Mouse (Mus musculus) heart, postnatal 0 days (tissue): ENCODE results near the gene Arid1b.

Experiments used
- CTCF ChIP-seq: IDR thresholded peaks from 2 replicates; pipeline ENCODE4 v1.5.1; 2016; ENCODE audit warnings: antibody characterized with exemption, control low read depth, low read depth
- EP300 ChIP-seq: IDR thresholded peaks from 2 replicates; pipeline ENCODE4 v1.6.1; 2016; ENCODE audit warnings: antibody characterized with exemption, low read depth

GRCm38 (mm10) chr17:5221041-5221440 is 226.9 kb downstream of the Arid1b start:
- TF ChIP-seq CTCF (no peak), EP300 (no peak)
